Mouse (Mus musculus): ENCODE data around the gene Tmem178. TPM values are rescaled to one million over a fixed set of nuclear protein-coding genes. Genes with fewer than 3 reads are reported as not detected.
A peak's percentile ranks its signal among the peaks of the same experiment; 100 is the strongest.

The Tmem178 gene
- polyA plus RNA-seq (2017; shearing (Covaris generic)), result not detected

DNA sequence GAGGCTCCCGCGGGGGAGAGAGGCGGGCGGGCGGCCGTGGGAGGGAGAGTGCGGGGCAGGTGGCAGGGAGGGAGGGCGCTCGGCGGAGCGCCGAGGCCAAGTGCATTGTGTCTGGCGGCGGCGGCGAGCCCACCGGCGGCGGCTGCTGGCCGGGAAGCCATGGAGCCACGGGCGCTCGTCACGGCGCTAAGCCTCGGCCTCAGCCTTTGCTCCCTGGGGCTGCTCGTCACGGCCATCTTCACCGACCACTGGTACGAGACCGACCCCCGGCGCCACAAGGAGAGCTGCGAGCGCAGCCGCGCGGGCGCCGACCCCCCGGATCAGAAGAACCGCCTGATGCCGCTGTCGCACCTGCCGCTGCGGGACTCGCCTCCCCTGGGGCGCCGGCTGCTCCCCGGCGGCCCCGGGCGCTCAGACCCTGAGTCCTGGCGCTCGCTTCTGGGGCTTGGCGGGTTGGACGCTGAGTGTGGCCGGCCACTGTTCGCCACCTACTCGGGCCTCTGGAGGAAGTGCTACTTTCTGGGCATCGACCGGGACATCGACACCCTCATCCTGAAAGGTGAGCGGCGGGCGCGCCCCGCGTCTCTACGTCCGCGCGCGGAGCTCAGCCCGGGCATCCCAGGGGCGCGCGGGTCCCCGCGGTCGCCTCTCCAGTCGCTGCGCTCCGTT is at the start of gene Tmem178:
TSS of gene Tmem178 (plus strand) at position 103 of the 669 bp plus-strand sequence.
- no peak for ATAC-seq

DNA sequence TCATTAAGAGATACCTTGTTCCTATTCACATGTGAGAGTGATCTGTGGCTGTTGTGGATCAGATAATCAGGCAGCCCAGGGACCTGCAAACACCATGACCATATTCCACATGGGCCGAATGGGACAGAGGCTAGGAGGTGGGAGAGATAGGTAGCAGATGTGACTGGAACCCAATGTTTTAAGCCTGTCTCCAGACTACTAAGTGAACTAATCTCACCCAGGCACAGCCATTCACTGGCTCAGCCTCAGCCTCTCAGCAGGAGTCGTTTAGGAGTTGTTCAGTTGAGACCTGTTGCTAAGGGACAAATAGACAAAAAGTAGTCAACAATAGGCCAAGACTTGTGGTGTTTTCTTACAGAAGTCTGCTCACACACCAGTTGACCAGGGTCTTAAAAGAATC is 48.0 kb upstream of the Tmem178 start:
- no peak for ATAC-seq

GRCm38 (mm10) chr17:80897709-80898440 is 46.6 kb upstream of the Tmem178 start:
- no peak for ATAC-seq

- ATAC-seq, result no peak
Measured at GRCm38 (mm10) chr17:80899513-80900199, 44.8 kb upstream of the Tmem178 start.

DNA sequence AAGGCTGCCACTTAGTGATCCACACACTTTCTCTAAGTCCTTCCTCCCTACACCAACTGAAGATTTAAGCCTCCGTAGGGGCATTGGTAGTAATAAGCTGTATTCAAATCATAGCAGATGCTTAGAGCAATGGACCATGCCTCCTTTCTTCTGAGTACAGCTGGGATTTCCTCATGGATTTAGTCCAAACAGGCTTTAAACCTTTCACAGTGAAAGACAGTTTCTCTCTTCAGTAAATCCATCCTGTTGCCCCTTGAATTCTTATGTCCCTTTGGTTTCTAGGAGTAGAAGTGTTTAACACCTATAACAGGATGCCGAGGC is 44.3 kb upstream of the Tmem178 start:
- no peak for ATAC-seq

DNA sequence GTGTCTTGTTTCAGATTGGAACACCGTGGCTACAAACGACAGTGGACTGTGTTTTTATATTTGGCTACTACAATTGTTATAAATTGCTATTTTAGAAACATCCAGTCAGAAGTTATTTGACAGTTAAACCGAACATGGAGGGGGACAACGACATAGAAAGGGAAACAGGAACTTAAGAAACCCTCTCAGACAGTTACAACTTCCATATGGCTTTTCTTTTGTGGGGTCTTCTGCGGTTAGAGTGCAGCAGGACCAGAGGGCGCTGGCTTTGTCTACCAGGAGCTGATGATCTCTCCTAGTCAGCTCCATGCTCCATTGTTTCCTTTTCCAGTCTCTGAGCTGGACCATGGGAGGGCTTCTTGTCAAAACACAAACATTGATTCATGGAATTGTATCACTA is 42.5 kb upstream of the Tmem178 start:
- ATAC-seq, result no peak

DNA sequence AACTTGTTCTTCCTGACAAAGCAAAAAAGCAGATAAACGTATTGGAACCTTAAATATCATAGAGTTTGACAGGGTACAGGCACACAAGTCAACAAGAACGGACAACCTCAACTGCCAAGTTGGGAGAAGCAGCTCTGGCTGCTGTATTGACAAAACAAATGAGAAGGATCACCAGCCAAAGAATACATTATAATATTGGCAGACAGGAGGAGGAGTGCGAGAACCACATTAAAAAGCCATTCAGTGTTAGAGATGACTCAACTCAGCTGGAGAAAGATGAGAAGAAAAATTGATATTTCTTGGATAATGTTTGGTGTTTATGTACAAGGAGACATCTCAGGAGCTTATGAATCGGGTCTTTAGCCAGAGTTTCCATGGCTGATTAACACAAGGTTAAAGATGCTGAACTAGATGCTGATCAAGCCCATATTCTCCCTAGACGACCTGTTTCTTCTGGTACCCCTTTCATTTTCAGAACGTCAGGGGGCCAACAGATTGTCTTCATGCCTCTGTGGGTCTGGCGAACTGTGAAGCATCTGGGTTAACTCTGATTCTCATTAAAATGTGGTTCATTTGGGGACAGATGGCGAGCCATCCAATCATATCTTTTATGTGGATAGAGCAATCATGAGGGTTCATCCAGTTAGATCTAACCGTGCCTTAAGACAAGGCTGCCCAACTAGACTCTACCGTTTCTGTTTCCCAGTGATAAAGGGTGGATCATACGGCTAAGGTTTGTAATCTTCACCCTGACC is 41.1 kb upstream of the Tmem178 start:
- ATAC-seq, result no peak

- ATAC-seq, result no peak
Measured at GRCm38 (mm10) chr17:80904061-80904460, 40.4 kb upstream of the Tmem178 start.

- ATAC-seq, result no peak
Measured at GRCm38 (mm10) chr17:80915666-80916065, 28.8 kb upstream of the Tmem178 start.

DNA sequence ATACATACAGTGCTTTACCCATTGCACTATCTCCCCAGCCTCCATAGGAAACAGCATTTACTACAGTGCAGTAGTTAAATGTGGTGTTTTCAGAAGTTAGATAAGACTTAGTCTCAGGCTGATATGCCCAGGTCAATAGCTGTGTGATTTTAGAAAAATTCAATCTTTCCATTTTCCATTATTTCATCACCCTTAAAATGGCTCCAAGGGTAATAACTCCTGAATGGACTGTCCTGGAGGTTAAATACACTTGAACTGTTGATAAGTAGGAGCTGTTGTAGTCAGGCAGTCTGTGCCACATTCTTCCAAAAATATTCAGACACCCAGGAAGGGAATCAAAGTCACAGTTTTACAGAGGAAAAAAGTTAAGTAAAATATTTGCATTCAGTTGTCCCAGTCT is 25.2 kb upstream of the Tmem178 start:
- ATAC-seq, result no peak

DNA sequence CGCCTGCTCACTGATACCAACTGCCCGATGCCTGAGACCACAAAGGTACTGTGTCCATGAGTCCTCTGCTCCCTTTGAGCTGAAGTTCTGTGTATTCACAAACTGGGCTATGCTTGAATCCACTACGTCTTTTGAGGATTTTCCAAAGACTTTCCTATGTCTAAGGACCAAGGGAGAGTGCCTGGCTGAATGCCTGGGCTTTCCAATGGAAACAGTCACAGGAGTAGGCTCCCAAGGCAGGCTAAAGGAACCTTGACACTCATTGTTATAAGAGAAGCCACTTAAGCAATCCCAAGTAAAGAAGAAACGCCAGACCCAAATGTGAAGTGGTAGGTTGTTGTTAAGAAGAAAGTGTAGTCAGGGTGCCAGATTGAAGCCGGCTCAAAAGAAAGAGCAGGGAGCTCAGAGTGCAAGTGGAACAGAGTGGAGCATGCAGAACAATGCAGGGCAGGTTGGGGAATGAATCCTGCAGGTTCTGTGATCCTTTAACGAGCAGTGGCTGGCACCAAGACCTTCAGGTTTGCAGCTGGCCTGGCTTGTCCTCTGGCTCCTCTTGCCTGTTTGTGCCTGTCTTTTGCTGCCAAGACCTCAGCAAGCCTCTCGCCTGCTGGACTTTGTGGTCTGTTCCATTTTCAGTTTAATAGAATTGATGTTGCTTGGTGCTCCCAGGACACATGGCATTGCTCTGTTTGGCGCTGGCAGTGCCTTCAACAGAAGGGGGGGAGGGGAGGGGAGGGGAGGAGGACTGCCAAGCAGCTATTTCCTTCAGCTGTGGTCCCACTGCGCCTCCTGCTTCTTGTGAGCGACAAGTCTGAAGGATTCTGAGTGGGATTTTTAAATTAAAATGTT is 22.9 kb upstream of the Tmem178 start:
- ATAC-seq, result no peak

GRCm38 (mm10) chr17:80925554-80925953 is 18.9 kb upstream of the Tmem178 start:
- no peak for ATAC-seq

GRCm38 (mm10) chr17:80927151-80927550 is 17.3 kb upstream of the Tmem178 start:
- ATAC-seq, result no peak

GRCm38 (mm10) chr17:80932716-80933115 is 11.7 kb upstream of the Tmem178 start:
- ATAC-seq, result no peak

- ATAC-seq, result peak; percentile 78
Measured at GRCm38 (mm10) chr17:80933401-80934029, 10.9 kb upstream of the Tmem178 start.

GRCm38 (mm10) chr17:80935807-80936519 is 8.5 kb upstream of the Tmem178 start:
- ATAC-seq, result no peak

DNA sequence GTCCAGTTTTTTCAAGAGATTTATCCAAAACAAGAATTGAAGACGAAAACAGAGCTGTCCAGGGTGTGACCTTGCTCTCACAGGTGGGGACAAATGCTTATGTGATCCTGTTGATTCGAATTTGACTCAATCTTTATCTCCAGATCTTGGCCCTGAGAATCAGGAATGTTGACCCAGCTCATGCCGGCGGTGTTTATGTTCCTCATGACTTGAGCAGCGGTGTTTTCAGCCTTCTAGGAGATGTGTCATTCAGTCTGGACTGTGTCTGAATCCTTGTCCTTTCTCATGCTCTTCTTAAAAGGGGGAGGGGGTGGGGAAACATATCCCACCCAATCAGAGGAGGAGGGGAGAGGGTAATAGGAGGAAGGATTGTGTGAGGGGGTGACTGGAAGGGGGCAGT is 7.9 kb upstream of the Tmem178 start:
- no peak for ATAC-seq

DNA sequence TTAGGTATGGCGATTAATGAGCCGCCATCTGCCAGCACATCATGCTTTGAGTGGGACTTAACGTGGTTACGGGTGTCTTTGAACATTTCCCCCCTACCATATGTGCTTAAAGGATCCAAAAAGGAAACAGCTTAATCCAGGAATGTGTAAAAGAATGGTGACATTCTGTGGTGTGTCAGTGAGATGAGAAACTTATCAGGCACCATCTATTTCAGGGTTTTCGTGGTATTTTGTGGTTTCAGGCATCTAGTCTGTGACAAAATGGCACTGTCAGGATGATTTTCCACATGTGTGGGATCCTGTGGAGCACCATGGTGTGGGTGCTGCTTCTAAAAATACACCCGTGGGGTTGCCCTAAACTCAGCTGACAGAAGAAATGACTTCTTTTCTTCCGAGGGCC is 4.6 kb upstream of the Tmem178 start:
- ATAC-seq, result no peak

GRCm38 (mm10) chr17:80941857-80942256 is 2.6 kb upstream of the Tmem178 start:
- ATAC-seq, result no peak

GRCm38 (mm10) chr17:80943835-80944529 is 450 bp upstream of the Tmem178 start:
- no peak for ATAC-seq

Measured in activated CD4-positive, CD25-positive, alpha-beta regulatory T cell, adult 4 months (primary cell).